Mouse (Mus musculus) liver, embryonic 14.5 days (tissue): ENCODE measurements at regions not wholly inside any gene's neighbourhood (a gene's known extent, or its start where the extent isn't known, plus 50 kb on each side); places are given as distances from the start of the nearest gene placed in this dataset.

Source experiments
- CTCF ChIP-seq: IDR thresholded peaks from 2 replicates; pipeline ENCODE4 v1.5.1; 2016; ENCODE audit warnings: antibody characterized with exemption, low read depth, control low read depth
- EP300 ChIP-seq: IDR thresholded peaks from 2 replicates; pipeline ENCODE4 v1.6.1; 2016; ENCODE audit warnings: antibody characterized with exemption, low read depth

GRCm38 (mm10) chr2:45776485-45777135, 659.4 kb upstream of the Zeb2 start:
- TF ChIP-seq EP300 (no peak), CTCF (no peak)
